ENCODE assay signal across 8 mouse cellular contexts in genomic region chr13:23572218-23573033, GRCm38 (mm10). TPM values are rescaled to one million over a fixed set of nuclear protein-coding genes. Genes with fewer than 3 reads are reported as not detected.
DNase-seq lines count a peak whose midpoint lies in the region; ATAC-seq lines count a peak whose summit lies in the region.

No protein-coding gene starts in this region.

- no peaks in the 10 kb centered on the region for H3K9me3 ChIP-seq in embryonic facial prominence, embryonic 12.5 days
- H3K9me3 ChIP-seq in limb, embryonic 10.5 days (replicated peaks): no peaks in the 10 kb centered on the region
- H3K9me3 ChIP-seq in stomach, embryonic 16.5 days (replicated peaks; ENCODE audit: control insufficient read depth, low read length): no peaks in the 10 kb centered on the region

- peak overlapping the region; percentile 74 for H3K4me2 ChIP-seq in embryonic facial prominence, embryonic 12.5 days (replicated peaks)
- H3K4me2 ChIP-seq in stomach, embryonic 16.5 days (ENCODE audit: low read depth, low read length): peak overlapping the region; percentile 75

- no peak for ATAC-seq in embryonic facial prominence, embryonic 12.5 days (ENCODE audit: insufficient number of reproducible peaks, insufficient read depth, low FRiP score, low TSS enrichment)
- no peak for ATAC-seq in stomach, embryonic 16.5 days (ENCODE audit: insufficient read depth, low FRiP score)

- peak overlapping the region; percentile 96 for H3K27ac ChIP-seq in embryonic facial prominence, embryonic 12.5 days
- H3K27ac ChIP-seq in limb, embryonic 10.5 days: peak overlapping the region; percentile 89
- peak overlapping the region; percentile 93 for H3K27ac ChIP-seq in stomach, embryonic 16.5 days (ENCODE audit: low read length)

- intact Hi-C loops in gastrocnemius, postnatal 14 days (cut with DNase I; ENCODE audit: low total_unique reads): no loop called here

- peak overlapping the region; percentile 52 for H3K4me3 ChIP-seq in embryonic facial prominence, embryonic 12.5 days
- peak overlapping the region; percentile 54 for H3K4me3 ChIP-seq in limb, embryonic 10.5 days
- peak overlapping the region; percentile 54 for H3K4me3 ChIP-seq in stomach, embryonic 16.5 days (replicated peaks; ENCODE audit: low read length)

- peak; percentile 24 for DNase-seq in retina, embryonic 14.5 days (ENCODE audit: low spot score)
- DNase-seq in retina, postnatal 1 day: no peak
- no peak for DNase-seq in limb, embryonic 10.5 days (ENCODE audit: low spot score)
- DNase-seq in gastrocnemius, postnatal 14 days: no peak
- no peak for DNase-seq in right cerebral cortex, postnatal 10 days (ENCODE audit: low spot score in 2 of 2)
- no peak for DNase-seq in frontal cortex, postnatal 10 days (ENCODE audit: low spot score in 2 of 2)

- peaks cover 19% of the 10 kb centered on the region; the same call in 1 of the 2 replicates for H3K4me1 ChIP-seq in embryonic facial prominence, embryonic 12.5 days
- peaks cover 26% of the 10 kb centered on the region for H3K4me1 ChIP-seq in limb, embryonic 10.5 days
- H3K4me1 ChIP-seq in stomach, embryonic 16.5 days (ENCODE audit: control insufficient read depth, insufficient read depth, low read length): peaks cover 32% of the 10 kb centered on the region

- H3K27me3 ChIP-seq in embryonic facial prominence, embryonic 12.5 days: no peaks in the 10 kb centered on the region
- H3K27me3 ChIP-seq in limb, embryonic 10.5 days (ENCODE audit: low read depth, poor library complexity, severe bottlenecking): no peaks in the 10 kb centered on the region
- no peaks in the 10 kb centered on the region for H3K27me3 ChIP-seq in stomach, embryonic 16.5 days (ENCODE audit: control insufficient read depth, insufficient read depth, low read length)

- peak overlapping the region; percentile 72 for H3K9ac ChIP-seq in embryonic facial prominence, embryonic 12.5 days
- H3K9ac ChIP-seq in stomach, embryonic 16.5 days (ENCODE audit: low read length): peak overlapping the region; percentile 62

- H3K36me3 ChIP-seq in embryonic facial prominence, embryonic 12.5 days: no peaks in the 10 kb centered on the region
- H3K36me3 ChIP-seq in limb, embryonic 10.5 days: no peaks in the 10 kb centered on the region
- no peaks in the 10 kb centered on the region for H3K36me3 ChIP-seq in stomach, embryonic 16.5 days (ENCODE audit: control insufficient read depth, insufficient read depth, low read length)

- WGBS in embryonic facial prominence, embryonic 12.5 days: 37% methylated on average over 2 of the region's 2 CpGs
- WGBS in limb, embryonic 10.5 days: 47% methylated on average over 2 of the region's 2 CpGs
- 21% methylated on average over 2 of the region's 2 CpGs for WGBS in stomach, embryonic 16.5 days

RNA-seq across cellular contexts. Expression of gene Hist1h2bg, which starts 1.2 kb away (rescaled TPM):
- 11.4 and 15.7 TPM in 2 replicates for polyA plus RNA-seq in embryonic facial prominence, embryonic 12.5 days (2016; fragmentation: Nextera tagmentation; extraction: Ambion mirVana)
- polyA plus RNA-seq in limb, embryonic 10.5 days (2016; fragmentation: Nextera tagmentation; extraction: Ambion mirVana): 7.3 and 8.1 TPM in 2 replicates
- 16.8 and 17.5 TPM in 2 replicates for polyA plus RNA-seq in stomach, embryonic 16.5 days (2015; fragmentation: Nextera tagmentation; extraction: Ambion mirVana)
- total RNA-seq in gastrocnemius, postnatal 14 days (2021): 100 to 1,000 TPM; 102 to 113 TPM

RNA-seq across cellular contexts. Expression of gene Hist1h2ae, which starts 1.4 kb away (rescaled TPM):
- 139 and 153 TPM in 2 replicates for polyA plus RNA-seq in embryonic facial prominence, embryonic 12.5 days (2016; fragmentation: Nextera tagmentation; extraction: Ambion mirVana)
- 109 and 113 TPM in 2 replicates for polyA plus RNA-seq in limb, embryonic 10.5 days (2016; fragmentation: Nextera tagmentation; extraction: Ambion mirVana)
- polyA plus RNA-seq in stomach, embryonic 16.5 days (2015; fragmentation: Nextera tagmentation; extraction: Ambion mirVana): 34.0 and 56.1 TPM in 2 replicates
- total RNA-seq in gastrocnemius, postnatal 14 days (2021): 10 to 100 TPM; 15.2 to 16.6 TPM

RNA-seq across cellular contexts. Expression of gene Hist1h2bf, which starts 1.6 kb away (rescaled TPM):
- 10.7 and 11.9 TPM in 2 replicates for polyA plus RNA-seq in embryonic facial prominence, embryonic 12.5 days (2016; fragmentation: Nextera tagmentation; extraction: Ambion mirVana)
- polyA plus RNA-seq in limb, embryonic 10.5 days (2016; fragmentation: Nextera tagmentation; extraction: Ambion mirVana): 2.4 and 3.5 TPM in 2 replicates
- polyA plus RNA-seq in stomach, embryonic 16.5 days (2015; fragmentation: Nextera tagmentation; extraction: Ambion mirVana): 1.7 and 3.0 TPM in 2 replicates
- 10 to 100 TPM; 47.0 to 49.6 TPM for total RNA-seq in gastrocnemius, postnatal 14 days (2021)

RNA-seq across cellular contexts. Expression of gene Hist1h2ad, which starts 1.8 kb away (rescaled TPM):
- polyA plus RNA-seq in embryonic facial prominence, embryonic 12.5 days (2016; fragmentation: Nextera tagmentation; extraction: Ambion mirVana): 2.0 and 3.6 TPM in 2 replicates
- 1.3 and 3.9 TPM in 2 replicates for polyA plus RNA-seq in limb, embryonic 10.5 days (2016; fragmentation: Nextera tagmentation; extraction: Ambion mirVana)
- polyA plus RNA-seq in stomach, embryonic 16.5 days (2015; fragmentation: Nextera tagmentation; extraction: Ambion mirVana): 2.5 TPM in 2 replicates
- 10 to 100 TPM; 13.9 to 14.8 TPM for total RNA-seq in gastrocnemius, postnatal 14 days (2021)

RNA-seq across cellular contexts. Expression of gene Hist1h3d, which starts 3.1 kb away (rescaled TPM):
- polyA plus RNA-seq in embryonic facial prominence, embryonic 12.5 days (2016; fragmentation: Nextera tagmentation; extraction: Ambion mirVana): 5.5 and 7.0 TPM in 2 replicates
- 7.7 and 9.6 TPM in 2 replicates for polyA plus RNA-seq in limb, embryonic 10.5 days (2016; fragmentation: Nextera tagmentation; extraction: Ambion mirVana)
- polyA plus RNA-seq in stomach, embryonic 16.5 days (2015; fragmentation: Nextera tagmentation; extraction: Ambion mirVana): 6.3 and 6.5 TPM in 2 replicates
- total RNA-seq in gastrocnemius, postnatal 14 days (2021): 10 to 100 TPM; 13.5 to 15.2 TPM
